ENCODE assay signal across 8 mouse cellular contexts in the genomic region with DNA sequence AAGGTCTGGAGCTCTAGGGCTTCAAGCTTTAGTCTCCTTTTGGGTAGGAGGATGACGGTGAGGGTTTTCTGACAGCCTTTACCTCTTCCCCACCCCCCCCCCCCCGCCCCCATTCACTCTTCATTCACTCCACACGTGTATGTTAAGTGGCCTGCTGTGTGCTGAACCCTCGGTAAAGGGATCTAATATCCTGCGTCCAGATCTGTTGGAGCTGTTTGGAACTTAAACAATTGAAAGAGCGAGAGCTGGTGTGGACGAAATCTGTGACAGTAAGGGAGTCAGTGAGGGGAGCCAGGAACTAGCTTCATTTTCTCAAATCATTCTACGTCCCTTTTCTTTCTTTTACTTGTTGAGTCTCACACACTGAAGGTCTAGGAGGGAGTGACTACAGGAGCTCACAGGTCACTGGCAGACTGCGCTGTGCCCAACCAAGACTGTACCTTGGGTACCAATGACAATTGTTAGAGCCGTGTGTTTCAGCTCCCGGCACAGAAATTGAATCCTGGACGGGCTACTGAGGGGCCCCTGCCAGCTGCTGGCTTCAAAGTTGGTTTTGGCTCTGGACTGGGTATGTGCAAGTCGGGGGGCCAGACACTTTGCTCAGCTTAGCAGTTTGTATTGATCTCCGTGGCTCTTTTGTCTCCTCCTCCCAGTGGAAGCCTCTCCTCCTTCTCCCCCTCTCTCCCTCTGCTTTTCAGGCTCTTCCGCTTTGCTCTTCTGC. TPM values are rescaled to one million over a fixed set of nuclear protein-coding genes. Genes with fewer than 3 reads are reported as not detected.
DNase-seq lines count a peak whose midpoint lies in the region; ATAC-seq and TF ChIP-seq lines count a peak whose summit lies in the region.

A gene (plus strand): TSS at position 689 of the 721 bp plus-strand sequence.

- H3K36me3 ChIP-seq in midbrain, embryonic 14.5 days (ENCODE audit: control insufficient read depth, insufficient read depth, low read length), result no peaks in the 10 kb centered on the region

- peak within 1 kb of the TSS; percentile 58 for H3K9ac ChIP-seq in midbrain, embryonic 14.5 days (replicated peaks; ENCODE audit: low read length)

- H3K4me1 ChIP-seq in midbrain, embryonic 14.5 days (ENCODE audit: control insufficient read depth, insufficient read depth, low read length), result no peaks in the 10 kb centered on the region

- ATAC-seq in midbrain, embryonic 14.5 days (ENCODE audit: low FRiP score, low TSS enrichment), result peak; percentile 66

- H3K4me2 ChIP-seq in midbrain, embryonic 14.5 days (ENCODE audit: low read length), result peak within 1 kb of the TSS; percentile 57

- no peak for TF ChIP-seq CTCF in layer of hippocampus, adult 2 months (conservative IDR thresholded peaks at IDR 0.05)

- 24% methylated on average over 15 of the region's 15 CpGs for WGBS in midbrain, embryonic 14.5 days

- H3K27me3 ChIP-seq in midbrain, embryonic 14.5 days (ENCODE audit: control insufficient read depth, insufficient read depth, low read length), result no peaks in the 10 kb centered on the region

- peak within 1 kb of the TSS; percentile 87 for H3K27ac ChIP-seq in layer of hippocampus, adult 2 months
- peak within 1 kb of the TSS; percentile 83 for H3K27ac ChIP-seq in midbrain, embryonic 14.5 days (replicated peaks; ENCODE audit: low read depth, low read length)

- DNase-seq in gastrocnemius, postnatal 4 days (ENCODE audit: low spot score in 2 of 2), result no peak
- no peak for DNase-seq in gastrocnemius, postnatal 25 days
- DNase-seq in thymus, postnatal 4 days, result peak; percentile 4
- no peak for DNase-seq in thymus, adult 18-20 months
- DNase-seq in layer of hippocampus, adult 2 months (ENCODE audit: low spot score in 2 of 2), result peak in 1 of 2 experiments; percentile 9
- peak; percentile 59 for DNase-seq in midbrain, embryonic 14.5 days
- no peak for DNase-seq in thymus, postnatal 14 days
- DNase-seq in lung, postnatal 10 days, result no peak

- no peaks in the 10 kb centered on the region for H3K9me3 ChIP-seq in midbrain, embryonic 14.5 days (ENCODE audit: control insufficient read depth, low read length)

- H3K4me3 ChIP-seq in layer of hippocampus, adult 2 months, result peak within 1 kb of the TSS; percentile 55
- peak within 1 kb of the TSS; percentile 39 for H3K4me3 ChIP-seq in midbrain, embryonic 14.5 days (replicated peaks; ENCODE audit: low read depth, low read length)

RNA-seq across cellular contexts. Expression of the gene that starts here (rescaled TPM):
- 10 to 100 TPM; 12.6 to 17.3 TPM for total RNA-seq in gastrocnemius, postnatal 4 days (2021)
- 1 to 10 TPM; 6.6 to 8.2 TPM for total RNA-seq in gastrocnemius, postnatal 25 days (2021)
- 10 to 100 TPM; 41.8 to 45.1 TPM for total RNA-seq in layer of hippocampus, adult 2 months (2021)
- polyA plus RNA-seq in midbrain, embryonic 14.5 days (2014; fragmentation: Nextera tagmentation; extraction: Ambion mirVana), result 23.2 and 25.2 TPM in 2 replicates

Comparison
In these comparisons a context has a peak if more than half of its experiments do, and no peak if none do; other contexts are left out.
1. DNase-seq: peak in thymus, postnatal 4 days (single experiment) and midbrain, embryonic 14.5 days (single experiment); none in gastrocnemius, postnatal 4 days (0 of 2), gastrocnemius, postnatal 25 days (single experiment), thymus, adult 18-20 months (0 of 2), thymus, postnatal 14 days (single experiment) and lung, postnatal 10 days (single experiment).